Mouse (Mus musculus): ENCODE data around the gene Ston2.

GRCm38 (mm10) chr12:91781432-91781831 lies 6.8 kb downstream of the Ston2 start:
- TF ChIP-seq USF1 (IDR thresholded peaks at IDR 0.05; ENCODE audit: low read depth) (no peak), POLR2A (IDR thresholded peaks at IDR 0.05; ENCODE audit: insufficient read length, low read depth) (no peak), CEBPB (IDR thresholded peaks at IDR 0.05; ENCODE audit: insufficient read depth, poor library complexity, severe bottlenecking) (no peak), E2F4 (IDR thresholded peaks at IDR 0.05; ENCODE audit: insufficient read depth) (no peak), POLR2AphosphoS2 (IDR thresholded peaks at IDR 0.05; ENCODE audit: insufficient read length, low read depth) (no peak), TCF12 (IDR thresholded peaks at IDR 0.05; ENCODE audit: insufficient read depth, poor library complexity, severe bottlenecking) (no peak), MYOG (IDR thresholded peaks at IDR 0.05; ENCODE audit: control insufficient read depth in 1 of 3, insufficient read depth in 1 of 3, insufficient read length in 2 of 3, low read depth in 2 of 3) (no peak), MAX (IDR thresholded peaks at IDR 0.05; ENCODE audit: low read depth) (no peak), MYOD1 (IDR thresholded peaks at IDR 0.05; ENCODE audit: control insufficient read depth in 1 of 3, insufficient read length in 2 of 3, low read depth in 2 of 3) (no peak)
